Mouse (Mus musculus): ENCODE data around the gene Gsg1l. TPM values are rescaled to one million over a fixed set of nuclear protein-coding genes. Genes with fewer than 3 reads are reported as not detected.

Gsg1l gene
- polyA plus RNA-seq, 2 experiments = 0.07 TPM; not detected in 1

DNA sequence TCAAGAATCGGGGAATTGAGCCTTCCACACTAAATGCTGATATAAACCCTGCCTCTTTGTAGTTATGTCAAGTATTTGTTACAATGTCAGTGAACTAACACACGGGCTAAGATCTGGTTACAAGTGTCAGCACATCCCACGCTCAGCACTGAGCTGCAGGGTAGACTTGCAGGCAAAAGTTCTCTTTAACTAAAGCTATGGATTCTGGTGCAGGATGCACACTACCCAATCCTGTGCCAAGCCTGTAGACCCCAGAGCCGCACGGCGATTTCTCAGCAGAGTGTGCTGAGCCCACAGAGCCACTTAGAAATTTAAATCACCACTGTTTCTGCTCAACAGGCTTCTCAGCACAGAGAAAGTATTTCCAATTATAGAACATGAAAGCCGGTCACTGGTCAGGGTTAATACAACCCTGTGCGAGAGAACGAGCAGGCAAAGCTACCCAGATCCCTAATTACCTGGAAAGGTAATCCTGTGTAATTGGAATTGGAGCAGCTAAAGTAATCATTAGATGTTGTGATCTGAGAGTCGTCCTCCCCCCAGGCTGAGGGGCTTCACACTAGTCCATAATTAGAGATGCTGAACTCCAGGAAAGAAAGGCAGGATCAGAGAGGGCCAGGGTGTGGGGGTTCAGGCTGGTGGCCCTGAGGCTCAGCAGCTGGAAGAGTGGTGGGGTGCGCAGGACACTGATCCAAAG lies 69.7 kb downstream of the Gsg1l start:
- ATAC-seq (ENCODE audit: insufficient read depth) (no peak), DNase-seq (ENCODE audit: low read depth in 3 of 3, low spot score in 3 of 3) (no peak)
- no peak for TF ChIP-seq EP300 (IDR thresholded peaks at IDR 0.05; ENCODE audit: low read depth)
- TF ChIP-seq CTCF (IDR thresholded peaks at IDR 0.05; ENCODE audit: low read depth) = no peak
- no peak overlapping the region for H3K4me3 ChIP-seq (ENCODE audit: insufficient read depth in 1 of 2, low read depth in 2 of 2, low read length in 2 of 2)
- peaks cover 3% of the 10 kb centered on the region in 2 experiments for H3K4me1 ChIP-seq (replicated peaks; ENCODE audit: control insufficient read depth in 2 of 2, insufficient read depth in 2 of 2, low read length in 1 of 2)
- no peak overlapping the region for H3K9ac ChIP-seq (replicated peaks)
- no peak overlapping the region for H3K4me2 ChIP-seq (ENCODE audit: low read depth)
- no peak overlapping the region for H3K27ac ChIP-seq
- no peaks in the 10 kb centered on the region for H3K9me3 ChIP-seq (ENCODE audit: control insufficient read depth, low read length)
- H3K27me3 ChIP-seq (ENCODE audit: control insufficient read depth, insufficient read depth, low read length) = no peaks in the 10 kb centered on the region
- no peaks in the 10 kb centered on the region for H3K36me3 ChIP-seq (replicated peaks; ENCODE audit: control insufficient read depth, insufficient read depth, low read depth)
- 62% methylated on average over 11 of the region's 11 CpGs for WGBS (ENCODE audit: insufficient replicate concordance)

DNA sequence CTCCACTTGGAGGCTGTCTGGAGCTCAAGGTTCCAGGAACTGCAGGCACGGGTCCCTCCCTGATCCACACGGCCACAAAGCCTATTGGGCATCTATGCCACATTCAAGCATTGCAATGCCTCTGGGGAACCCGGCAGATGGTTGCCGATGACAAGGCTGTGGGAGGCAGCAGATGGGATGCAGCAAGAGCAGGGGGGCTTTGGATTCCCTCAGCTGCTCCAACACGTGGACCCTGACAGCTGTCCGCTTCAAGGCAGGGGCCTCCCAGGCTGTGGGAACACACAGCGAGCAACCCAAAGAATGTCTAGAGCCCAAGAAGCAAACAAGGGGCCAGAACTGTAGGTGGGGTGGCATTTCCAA lies 73.4 kb downstream of the Gsg1l start:
- Histone ChIP-seq H3K4me2 (ENCODE audit: low read depth) (no peak overlapping the region), H3K9ac (replicated peaks) (no peak overlapping the region), H3K4me1 (replicated peaks; ENCODE audit: control insufficient read depth in 2 of 2, insufficient read depth in 2 of 2, low read length in 1 of 2) (no peaks in the 10 kb centered on the region), H3K36me3 (replicated peaks; ENCODE audit: control insufficient read depth, insufficient read depth, low read depth) (no peaks in the 10 kb centered on the region), H3K9me3 (ENCODE audit: control insufficient read depth, low read length) (no peaks in the 10 kb centered on the region), H3K27ac (no peak overlapping the region), H3K27me3 (ENCODE audit: control insufficient read depth, insufficient read depth, low read length) (no peaks in the 10 kb centered on the region), H3K4me3 (ENCODE audit: insufficient read depth in 1 of 2, low read depth in 2 of 2, low read length in 2 of 2) (no peak overlapping the region)
- DNase-seq (ENCODE audit: low read depth in 3 of 3, low spot score in 3 of 3) (no peak), ATAC-seq (ENCODE audit: insufficient read depth) (no peak)
- WGBS (ENCODE audit: insufficient replicate concordance) = 59% methylated on average over 7 of the region's 7 CpGs
- TF ChIP-seq EP300 (IDR thresholded peaks at IDR 0.05; ENCODE audit: low read depth) = no peak
- no peak for TF ChIP-seq CTCF (IDR thresholded peaks at IDR 0.05; ENCODE audit: low read depth)

DNA sequence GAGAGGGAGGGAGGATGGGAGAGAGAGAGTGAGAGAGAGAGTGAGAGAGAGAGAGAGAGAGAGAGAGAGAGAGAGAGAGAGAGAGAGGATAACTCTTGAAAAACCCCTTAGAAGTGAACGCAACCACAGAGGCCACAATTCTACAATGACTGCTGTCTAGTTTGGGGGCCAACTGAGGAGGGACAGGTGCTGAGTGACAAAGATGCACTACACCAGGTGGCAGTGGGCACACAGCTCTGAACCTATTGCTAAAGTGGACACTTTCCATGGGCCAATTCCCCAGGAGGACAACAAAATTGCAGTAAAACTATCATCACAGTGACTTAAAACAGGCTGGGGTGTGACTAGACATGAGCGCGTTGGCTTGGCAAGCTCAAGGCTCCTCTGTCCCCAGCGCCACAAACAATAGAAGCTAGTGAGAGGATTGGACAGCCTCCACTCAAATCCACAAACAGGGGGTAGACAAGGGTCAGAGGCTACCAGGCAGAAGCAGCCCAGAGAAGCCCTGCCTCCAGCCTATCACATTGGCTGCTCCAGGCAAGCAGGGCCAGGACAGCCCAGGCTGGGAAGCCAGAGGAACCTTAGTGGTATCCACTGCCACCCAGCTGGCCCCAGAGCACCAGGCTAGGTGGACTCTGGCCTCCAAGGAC lies 73.9 kb downstream of the Gsg1l start:
- no peak overlapping the region for H3K27ac ChIP-seq
- WGBS (ENCODE audit: insufficient replicate concordance) = 74% methylated on average over 4 of the region's 4 CpGs
- TF ChIP-seq CTCF (IDR thresholded peaks at IDR 0.05; ENCODE audit: low read depth) = no peak
- TF ChIP-seq EP300 (IDR thresholded peaks at IDR 0.05; ENCODE audit: low read depth) = no peak
- no peaks in the 10 kb centered on the region for H3K27me3 ChIP-seq (ENCODE audit: control insufficient read depth, insufficient read depth, low read length)
- H3K9ac ChIP-seq (replicated peaks) = no peak overlapping the region
- no peak overlapping the region for H3K4me3 ChIP-seq (ENCODE audit: insufficient read depth in 1 of 2, low read depth in 2 of 2, low read length in 2 of 2)
- H3K9me3 ChIP-seq (ENCODE audit: control insufficient read depth, low read length) = no peaks in the 10 kb centered on the region
- H3K36me3 ChIP-seq (replicated peaks; ENCODE audit: control insufficient read depth, insufficient read depth, low read depth) = no peaks in the 10 kb centered on the region
- DNase-seq (ENCODE audit: low read depth in 3 of 3, low spot score in 3 of 3) = no peak
- no peaks in the 10 kb centered on the region for H3K4me1 ChIP-seq (replicated peaks; ENCODE audit: control insufficient read depth in 2 of 2, insufficient read depth in 2 of 2, low read length in 1 of 2)
- no peak for ATAC-seq (ENCODE audit: insufficient read depth)
- no peak overlapping the region for H3K4me2 ChIP-seq (ENCODE audit: low read depth)

DNA sequence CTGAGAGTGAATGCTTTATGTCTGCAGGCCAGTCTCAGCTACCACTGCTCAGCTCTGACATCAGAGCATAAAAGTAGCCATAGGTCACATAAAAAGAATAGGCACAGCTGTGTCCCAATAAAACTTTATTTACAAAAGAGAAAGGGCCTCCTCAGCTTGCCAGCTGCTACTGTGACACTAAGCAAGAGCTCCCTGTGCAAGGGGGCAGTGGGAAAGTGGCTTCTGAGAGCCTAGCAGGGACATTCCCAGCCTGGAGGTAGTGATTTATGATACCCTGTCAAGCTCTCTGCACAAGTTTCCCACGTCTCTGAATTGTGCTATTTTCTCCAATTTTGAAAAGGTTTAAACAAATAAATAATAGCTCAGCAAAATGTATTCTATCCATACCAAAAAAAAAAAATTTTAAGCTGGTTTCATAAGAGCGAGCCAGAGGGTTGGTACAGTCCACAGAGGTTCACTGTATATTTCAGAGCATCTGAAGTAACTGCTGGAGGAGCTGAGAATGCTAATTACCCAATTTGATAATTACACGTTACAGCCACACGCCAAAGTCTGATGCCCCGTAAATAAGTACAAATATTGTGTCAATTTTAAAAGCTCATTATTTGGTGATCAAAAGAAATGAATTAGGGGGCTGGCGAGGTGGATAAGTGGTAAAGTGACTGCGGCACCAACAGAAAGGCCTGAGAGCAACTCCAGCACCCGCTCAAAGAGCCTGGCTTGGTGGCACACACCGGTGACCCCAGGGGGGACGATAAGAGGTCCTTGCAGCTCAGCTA lies 74.9 kb downstream of the Gsg1l start:
- Histone ChIP-seq H3K27me3 (ENCODE audit: control insufficient read depth, insufficient read depth, low read length) (no peaks in the 10 kb centered on the region), H3K9ac (replicated peaks) (no peak overlapping the region), H3K27ac (no peak overlapping the region), H3K4me2 (ENCODE audit: low read depth) (no peak overlapping the region), H3K36me3 (replicated peaks; ENCODE audit: control insufficient read depth, insufficient read depth, low read depth) (no peaks in the 10 kb centered on the region), H3K4me3 (ENCODE audit: insufficient read depth in 1 of 2, low read depth in 2 of 2, low read length in 2 of 2) (no peak overlapping the region), H3K4me1 (replicated peaks; ENCODE audit: control insufficient read depth in 2 of 2, insufficient read depth in 2 of 2, low read length in 1 of 2) (no peaks in the 10 kb centered on the region), H3K9me3 (ENCODE audit: control insufficient read depth, low read length) (no peaks in the 10 kb centered on the region)
- WGBS (ENCODE audit: insufficient replicate concordance) = 61% methylated on average over 10 of the region's 10 CpGs
- TF ChIP-seq CTCF (IDR thresholded peaks at IDR 0.05; ENCODE audit: low read depth) = no peak
- no peak for TF ChIP-seq EP300 (IDR thresholded peaks at IDR 0.05; ENCODE audit: low read depth)
- DNase-seq (ENCODE audit: low read depth in 3 of 3, low spot score in 3 of 3) (no peak), ATAC-seq (ENCODE audit: insufficient read depth) (no peak)

- TF ChIP-seq CTCF (IDR thresholded peaks at IDR 0.05; ENCODE audit: low read depth) = no peak
- TF ChIP-seq EP300 (IDR thresholded peaks at IDR 0.05; ENCODE audit: low read depth) = no peak
- Histone ChIP-seq H3K9ac (replicated peaks) (no peak overlapping the region), H3K4me2 (ENCODE audit: low read depth) (no peak overlapping the region), H3K4me3 (ENCODE audit: insufficient read depth in 1 of 2, low read depth in 2 of 2, low read length in 2 of 2) (no peak overlapping the region), H3K4me1 (replicated peaks; ENCODE audit: control insufficient read depth in 2 of 2, insufficient read depth in 2 of 2, low read length in 1 of 2) (no peaks in the 10 kb centered on the region), H3K36me3 (replicated peaks; ENCODE audit: control insufficient read depth, insufficient read depth, low read depth) (no peaks in the 10 kb centered on the region), H3K27ac (no peak overlapping the region), H3K27me3 (ENCODE audit: control insufficient read depth, insufficient read depth, low read length) (no peaks in the 10 kb centered on the region), H3K9me3 (ENCODE audit: control insufficient read depth, low read length) (no peaks in the 10 kb centered on the region)
- no peak for DNase-seq (ENCODE audit: low read depth in 3 of 3, low spot score in 3 of 3)
- no peak for ATAC-seq (ENCODE audit: insufficient read depth)
- WGBS (ENCODE audit: insufficient replicate concordance) = 46% methylated on average over 5 of the region's 5 CpGs
Measured at GRCm38 (mm10) chr7:126005274-126005673, 76.9 kb downstream of the Gsg1l start.

Data from liver, embryonic 14.5 days (tissue).